Mouse (Mus musculus): ENCODE measurements around the gene Wdr59.
A peak's percentile ranks its signal among the peaks of the same experiment; 100 is the strongest.

The Wdr59 gene

GRCm38 (mm10) chr8:111521713-111522429, at the start of gene Wdr59:
Gene Wdr59, minus strand, starts transcription at chr8:111522092.
- DNase-seq, result peak; percentile 100

- DNase-seq, result no peak
Measured at GRCm38 (mm10) chr8:111571661-111572060, 49.8 kb upstream of the Wdr59 start.

- no peak for DNase-seq
Measured at GRCm38 (mm10) chr8:111570432-111570831, 48.5 kb upstream of the Wdr59 start.

- DNase-seq, result no peak
Measured at GRCm38 (mm10) chr8:111569926-111570325, 48.0 kb upstream of the Wdr59 start.

- no peak for DNase-seq
Measured at GRCm38 (mm10) chr8:111568029-111568428, 46.1 kb upstream of the Wdr59 start.

- DNase-seq, result no peak
Measured at GRCm38 (mm10) chr8:111567571-111567970, 45.7 kb upstream of the Wdr59 start.

- no peak for DNase-seq
Measured at GRCm38 (mm10) chr8:111566326-111566725, 44.4 kb upstream of the Wdr59 start.

- no peak for DNase-seq
Measured at GRCm38 (mm10) chr8:111565784-111566191, 43.9 kb upstream of the Wdr59 start.

- DNase-seq, result no peak
Measured at GRCm38 (mm10) chr8:111564093-111564492, 42.2 kb upstream of the Wdr59 start.

GRCm38 (mm10) chr8:111563687-111564086, 41.8 kb upstream of the Wdr59 start:
- no peak for DNase-seq

- DNase-seq, result no peak
Measured at GRCm38 (mm10) chr8:111563075-111563474, 41.2 kb upstream of the Wdr59 start.

- no peak for DNase-seq
Measured at GRCm38 (mm10) chr8:111562274-111562803, 40.4 kb upstream of the Wdr59 start.

- DNase-seq, result peak; percentile 76
Measured at GRCm38 (mm10) chr8:111561824-111562223, 39.9 kb upstream of the Wdr59 start.

- DNase-seq, result no peak
Measured at GRCm38 (mm10) chr8:111551511-111552130, 29.7 kb upstream of the Wdr59 start.

GRCm38 (mm10) chr8:111550002-111550870, 28.3 kb upstream of the Wdr59 start:
- peak; percentile 47 for DNase-seq

GRCm38 (mm10) chr8:111548201-111548600, 26.3 kb upstream of the Wdr59 start:
- DNase-seq, result no peak

GRCm38 (mm10) chr8:111547144-111547543, 25.3 kb upstream of the Wdr59 start:
- DNase-seq, result no peak

GRCm38 (mm10) chr8:111545406-111546156, 23.7 kb upstream of the Wdr59 start:
- DNase-seq, result no peak

- DNase-seq, result peak; percentile 8
Measured at GRCm38 (mm10) chr8:111543712-111544380, 22.0 kb upstream of the Wdr59 start.

GRCm38 (mm10) chr8:111539422-111540076, 17.7 kb upstream of the Wdr59 start:
- peak; percentile 59 for DNase-seq

GRCm38 (mm10) chr8:111538194-111538593, 16.3 kb upstream of the Wdr59 start:
- peak; percentile 65 for DNase-seq

All from lung, postnatal 36 days (tissue).